Mouse (Mus musculus): Measurements from ENCODE around the gene Slc26a3. TPM values are rescaled to one million over a fixed set of nuclear protein-coding genes. Genes with fewer than 3 reads are reported as not detected.

Gene Slc26a3
- total and polyA plus RNA-seq, 3 experiments: 0.07 TPM; not detected in 2

DNA sequence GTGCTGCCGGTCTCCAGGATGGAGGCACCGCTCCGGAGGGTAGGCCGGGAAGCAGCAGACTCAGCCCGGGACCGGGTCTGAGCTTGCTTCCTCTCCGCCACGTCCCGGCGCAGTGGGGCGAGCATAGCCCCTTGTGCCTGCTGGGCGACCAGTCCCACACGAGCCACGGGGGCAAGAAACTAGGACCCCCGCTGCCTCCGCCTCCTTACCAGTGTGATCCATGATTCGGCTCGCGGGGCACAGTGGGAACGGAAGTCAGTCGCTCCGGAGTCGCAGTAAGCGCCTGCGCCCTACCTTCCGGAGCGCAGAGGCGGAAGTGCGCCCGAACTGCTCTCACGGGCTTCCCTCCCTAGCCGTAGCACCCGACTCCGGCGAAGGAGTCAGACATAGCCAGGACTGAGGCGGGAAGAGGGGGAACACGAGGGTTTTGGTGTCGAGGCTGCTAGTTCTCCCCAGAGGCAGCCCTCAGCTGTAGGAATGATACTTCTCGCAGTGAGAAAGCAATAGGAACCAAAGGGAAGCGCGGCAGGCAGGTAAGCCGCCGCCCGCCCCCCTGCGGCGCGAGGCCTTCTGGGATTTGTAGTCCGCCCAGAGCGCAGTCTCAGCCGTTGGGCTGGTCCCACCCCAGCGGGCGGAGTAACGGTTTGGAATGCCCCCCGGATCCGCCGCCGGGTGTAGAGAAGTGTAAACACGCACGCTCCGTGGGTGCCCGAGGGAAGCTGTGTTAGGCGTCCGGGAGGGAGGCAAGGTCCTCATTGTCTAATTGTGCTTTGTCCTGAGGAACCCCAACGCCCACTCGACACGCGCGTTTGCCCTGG is 108.9 kb downstream of the Slc26a3 start, which contains the start of gene Cbll1:
TSS of gene Cbll1 (minus strand) at position 303 of the 818 bp plus-strand sequence.
- Histone ChIP-seq H3K36me3 (ENCODE audit: control insufficient read depth in 1 of 2, insufficient read depth in 2 of 2, low read length in 2 of 2) (peaks cover 4 to 15% of the 10 kb centered on the region in 2 experiments; a peak in 3 of 4 replicates), H3K79me2 (ENCODE audit: control insufficient read depth, insufficient read depth, low read length, poor library complexity) (peaks cover 29% of the 10 kb centered on the region), H3K9me3 (replicated peaks; ENCODE audit: insufficient read depth, low read length) (no peaks in the 10 kb centered on the region), H3K9ac (ENCODE audit: control insufficient read depth, low read depth, low read length, poor library complexity, severe bottlenecking) (peak within 1 kb of the TSS; percentile 90), H3K27ac (ENCODE audit: control insufficient read depth, low read depth, low read length) (peak within 1 kb of the TSS; percentile 90), H3K4me3 (ENCODE audit: control insufficient read depth in 1 of 2, insufficient read depth in 1 of 2, low read depth in 2 of 2, low read length in 2 of 2) (peak within 1 kb of the TSS; percentile 75 to 80), H3K27me3 (ENCODE audit: control insufficient read depth in 1 of 2, insufficient read depth in 2 of 2, low read length in 2 of 2) (no peaks in the 10 kb centered on the region), H3K4me1 (ENCODE audit: control insufficient read depth in 1 of 2, insufficient read depth in 2 of 2, low read length in 2 of 2) (peaks cover 5 to 11% of the 10 kb centered on the region in 2 experiments)
- DNase-seq (ENCODE audit: low read depth, low spot score): peak; percentile 97
- TF ChIP-seq NRF1 (IDR thresholded peaks at IDR 0.05; ENCODE audit: insufficient read depth, low read depth, low read length, poor library complexity, severe bottlenecking) (peak; percentile 68), ETS1 (IDR thresholded peaks at IDR 0.05; ENCODE audit: low read depth, low read length) (0 out of 2 replicates have a peak, but pooled peaks have one; percentile 23), POLR2AphosphoS5 (IDR thresholded peaks at IDR 0.05; ENCODE audit: borderline replicate concordance, low read depth, low read length) (no peak), ELF1 (IDR thresholded peaks at IDR 0.05; ENCODE audit: low read depth, low read length) (peak; percentile 94), NELFE (IDR thresholded peaks at IDR 0.05; ENCODE audit: low read depth, low read length) (peak; percentile 87), POLR2A (IDR thresholded peaks at IDR 0.05; ENCODE audit: control insufficient read depth in 1 of 2, insufficient read depth in 1 of 2, low read depth in 1 of 2, low read length in 2 of 2, poor library complexity in 1 of 2) (peak; percentile 85 to 90), E2F4 (IDR thresholded peaks at IDR 0.05; ENCODE audit: borderline replicate concordance, low read depth, low read length) (peak; percentile 50; the same call in 1 of the 2 replicates), POLR2AphosphoS2 (IDR thresholded peaks at IDR 0.05; ENCODE audit: low read length) (peak; percentile 86), TCF12 (IDR thresholded peaks at IDR 0.05; ENCODE audit: low read depth, low read length) (peak; percentile 37; the same call in 1 of the 2 replicates), MAZ (IDR thresholded peaks at IDR 0.05; ENCODE audit: low read depth, low read length) (peak; percentile 80), HCFC1 (IDR thresholded peaks at IDR 0.05; ENCODE audit: low read depth, low read length) (peak; percentile 92), ZNF384 (IDR thresholded peaks at IDR 0.05; ENCODE audit: low read depth, low read length) (no peak), KAT2A (conservative IDR thresholded peaks at IDR 0.05; ENCODE audit: low read depth, low read length) (peak; percentile 75), MAX (IDR thresholded peaks at IDR 0.05; ENCODE audit: low read length) (peak; percentile 43), ZMIZ1 (IDR thresholded peaks at IDR 0.05; ENCODE audit: low read depth, low read length) (peak; percentile 90), RCOR1 (IDR thresholded peaks at IDR 0.05; ENCODE audit: low read depth, low read length) (0 out of 2 replicates have a peak, but pooled peaks have one; percentile 13), SIN3A (IDR thresholded peaks at IDR 0.05; ENCODE audit: low read length) (peak; percentile 67), ZKSCAN1 (IDR thresholded peaks at IDR 0.05; ENCODE audit: low read depth, low read length) (no peak), EP300 (IDR thresholded peaks at IDR 0.05; ENCODE audit: low read depth in 1 of 2, low read length in 2 of 2) (peak in 1 of 2 experiments; percentile 36; a peak in 2 of 4 replicates), MXI1 (IDR thresholded peaks at IDR 0.05; ENCODE audit: low read depth, low read length) (peak; percentile 65), MYC (IDR thresholded peaks at IDR 0.05; ENCODE audit: low read depth, low read length) (peak; percentile 79), MYB (IDR thresholded peaks at IDR 0.05; ENCODE audit: low read depth, low read length) (peak; percentile 96), BHLHE40 (IDR thresholded peaks at IDR 0.05; ENCODE audit: borderline replicate concordance, low read depth, low read length) (no peak), TAL1 (IDR thresholded peaks at IDR 0.05; ENCODE audit: low read length) (no peak), TBP (IDR thresholded peaks at IDR 0.05; ENCODE audit: low read depth, low read length) (peak; percentile 69)
